Mouse (Mus musculus): ENCODE data around the gene Etv4.

Gene Etv4

DNA sequence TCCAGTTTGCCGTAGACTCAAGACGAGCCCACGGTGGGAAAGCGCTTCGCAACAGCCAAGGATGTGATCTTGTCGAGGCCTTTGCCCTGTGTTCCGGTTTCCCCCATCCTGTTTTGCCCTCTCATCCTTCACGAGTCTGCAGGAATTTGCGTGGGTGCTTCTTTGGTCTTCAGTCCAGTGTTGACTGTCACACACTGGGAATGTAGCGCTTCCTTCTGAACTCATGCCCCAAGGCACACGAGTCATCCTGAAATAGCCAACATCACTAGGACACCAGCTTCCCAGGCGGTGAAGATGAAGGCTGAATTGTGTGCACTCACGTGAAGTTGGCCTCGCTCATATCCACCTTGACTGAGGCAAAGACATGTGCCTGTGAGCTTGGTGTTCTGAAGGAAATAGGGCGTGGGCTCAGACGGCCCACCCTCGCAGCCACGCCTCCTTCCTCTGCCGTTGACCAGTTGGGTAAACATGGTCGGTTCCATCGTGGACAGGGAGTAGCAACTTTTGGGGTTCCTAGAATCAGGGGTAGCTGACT is 65.1 kb downstream of the Etv4 start:
- in situ Hi-C loops (cut with MboI, MseI) = no loop called here
